Mouse (Mus musculus): ENCODE data around the gene Mpp6. TPM values are rescaled to one million over a fixed set of nuclear protein-coding genes. Genes with fewer than 3 reads are reported as not detected.

Mpp6 gene
- total RNA-seq, 2 experiments from 2014 or later: 147 to 153 TPM

DNA sequence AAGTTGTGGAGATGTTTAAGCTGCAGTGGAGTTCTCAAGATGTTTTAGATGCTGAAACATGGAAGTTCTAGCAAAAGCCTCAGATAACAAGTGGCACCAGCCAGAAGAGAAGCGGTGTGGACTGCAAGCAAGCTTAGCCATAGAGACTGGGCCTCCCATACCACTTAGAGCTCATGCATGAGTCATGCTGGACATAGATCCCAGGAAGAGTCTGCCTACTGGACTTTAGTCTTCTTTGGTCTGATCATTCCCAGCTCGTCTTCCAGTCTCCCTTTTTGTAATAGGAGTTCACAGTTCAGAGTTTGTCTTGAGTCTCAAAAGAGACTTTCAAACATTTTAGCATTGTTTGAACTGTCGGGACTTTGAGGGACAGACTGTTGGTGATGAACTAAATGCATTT is 29.5 kb downstream of the Mpp6 start:
- no peak for DNase-seq (ENCODE audit: low spot score in 2 of 2)

DNA sequence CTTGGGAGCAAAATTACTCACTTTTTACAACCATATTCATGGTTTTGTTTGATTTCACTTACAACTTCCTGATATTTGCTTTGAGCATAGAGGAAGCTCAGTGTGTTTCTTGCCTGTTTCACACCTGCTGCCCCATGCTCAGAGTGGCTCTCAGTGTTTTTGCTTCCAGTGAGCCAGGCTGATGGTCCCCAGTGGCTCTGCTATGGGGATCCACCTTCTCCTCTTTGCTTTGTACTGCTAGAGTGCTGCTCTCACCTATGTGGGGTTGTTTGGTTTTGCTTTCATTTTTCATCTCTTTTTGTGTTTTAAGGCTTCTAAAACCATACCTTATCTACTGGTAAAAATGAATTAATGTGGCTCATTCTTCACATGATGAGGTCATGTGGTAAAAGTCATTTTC is 36.1 kb downstream of the Mpp6 start:
- DNase-seq (ENCODE audit: low spot score in 2 of 2): no peak

- no peak for DNase-seq (ENCODE audit: low spot score in 2 of 2)
Observed at GRCm38 (mm10) chr6:50149378-50149777, 39.3 kb downstream of the Mpp6 start.

GRCm38 (mm10) chr6:50159842-50160241 is 49.8 kb downstream of the Mpp6 start:
- DNase-seq (ENCODE audit: low spot score in 2 of 2): no peak

- DNase-seq (ENCODE audit: low spot score in 2 of 2): no peak
Observed at GRCm38 (mm10) chr6:50163013-50163412, 53.0 kb downstream of the Mpp6 start.

DNA sequence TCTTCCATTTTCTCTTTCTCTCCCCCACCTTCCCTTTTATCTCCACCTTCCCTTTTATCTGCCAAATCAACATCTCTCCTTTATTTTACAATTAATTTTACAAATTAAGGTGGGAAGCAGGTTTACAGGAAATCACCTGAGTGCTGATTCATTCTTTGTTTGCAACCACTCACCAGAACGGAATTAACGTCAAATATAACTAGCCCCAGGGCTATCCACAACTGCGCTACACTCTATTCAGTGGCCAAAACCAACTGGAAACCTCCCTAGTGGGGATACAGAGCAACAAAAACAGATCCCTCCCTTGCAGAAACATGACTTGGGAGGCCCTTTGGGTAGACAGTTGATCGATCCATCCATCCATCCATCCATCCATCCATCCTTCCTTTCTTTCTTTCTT is 58.8 kb downstream of the Mpp6 start:
- DNase-seq (ENCODE audit: low spot score in 2 of 2): no peak

DNA sequence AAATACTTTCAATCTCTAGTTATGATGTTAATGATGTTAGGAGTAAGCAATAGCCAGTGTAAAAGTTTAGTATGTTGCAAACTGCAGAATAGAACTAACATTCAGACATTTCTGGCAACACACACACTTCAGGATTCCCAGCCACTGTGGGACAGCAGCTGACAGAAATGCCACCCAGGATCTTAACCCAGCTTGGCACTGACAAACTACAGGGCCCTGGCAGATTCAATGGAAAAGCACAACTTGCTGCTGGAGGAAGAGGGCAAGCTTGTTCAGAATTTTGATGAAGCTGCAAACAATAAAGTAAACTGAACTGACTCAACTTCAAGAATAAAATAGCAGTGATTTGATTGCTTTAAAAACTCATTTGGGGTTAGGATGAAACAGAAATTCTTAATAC is 59.7 kb downstream of the Mpp6 start:
- no peak for DNase-seq (ENCODE audit: low spot score in 2 of 2)

GRCm38 (mm10) chr6:50175736-50176135 is 65.7 kb downstream of the Mpp6 start:
- no peak for DNase-seq (ENCODE audit: low spot score in 2 of 2)

- peak in 1 of 2 experiments; percentile 24 for DNase-seq (ENCODE audit: low spot score in 2 of 2)
Observed at GRCm38 (mm10) chr6:50180189-50180588, 70.1 kb downstream of the Mpp6 start.

GRCm38 (mm10) chr6:50187955-50188354 is 77.9 kb downstream of the Mpp6 start:
- no peak for DNase-seq (ENCODE audit: low spot score in 2 of 2)

- no peak for DNase-seq (ENCODE audit: low spot score in 2 of 2)
Observed at GRCm38 (mm10) chr6:50189376-50189775, 79.3 kb downstream of the Mpp6 start.

DNA sequence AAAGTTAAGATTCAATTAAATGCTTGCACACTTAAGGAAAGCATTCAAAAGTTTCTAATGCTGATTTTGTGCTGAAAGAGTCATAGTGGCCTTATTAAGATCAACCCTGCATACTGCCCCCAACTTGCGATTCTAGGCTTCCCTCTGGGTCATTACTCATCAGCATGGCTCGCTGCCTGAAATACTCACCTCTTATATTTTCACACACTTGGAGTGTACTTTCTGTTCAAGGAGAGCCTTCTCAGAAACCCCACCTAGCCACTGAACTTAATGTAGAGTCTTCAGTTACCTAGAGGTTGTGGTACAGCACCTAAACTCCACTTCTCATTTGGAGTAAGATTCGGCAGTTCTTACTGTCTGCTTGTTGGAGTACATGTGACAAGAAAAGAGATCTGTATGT is 81.6 kb downstream of the Mpp6 start:
- DNase-seq (ENCODE audit: low spot score in 2 of 2): no peak

GRCm38 (mm10) chr6:50192169-50192568 is 82.1 kb downstream of the Mpp6 start:
- no peak for DNase-seq (ENCODE audit: low spot score in 2 of 2)

GRCm38 (mm10) chr6:50192822-50193221 is 82.8 kb downstream of the Mpp6 start:
- DNase-seq (ENCODE audit: low spot score in 2 of 2): no peak

- no peak for DNase-seq (ENCODE audit: low spot score in 2 of 2)
Observed at GRCm38 (mm10) chr6:50193851-50194250, 83.8 kb downstream of the Mpp6 start.

- DNase-seq (ENCODE audit: low spot score in 2 of 2): no peak
Observed at GRCm38 (mm10) chr6:50204356-50204755, 94.3 kb downstream of the Mpp6 start.

GRCm38 (mm10) chr6:50205093-50205492 is 95.1 kb downstream of the Mpp6 start:
- no peak for DNase-seq (ENCODE audit: low spot score in 2 of 2)

DNA sequence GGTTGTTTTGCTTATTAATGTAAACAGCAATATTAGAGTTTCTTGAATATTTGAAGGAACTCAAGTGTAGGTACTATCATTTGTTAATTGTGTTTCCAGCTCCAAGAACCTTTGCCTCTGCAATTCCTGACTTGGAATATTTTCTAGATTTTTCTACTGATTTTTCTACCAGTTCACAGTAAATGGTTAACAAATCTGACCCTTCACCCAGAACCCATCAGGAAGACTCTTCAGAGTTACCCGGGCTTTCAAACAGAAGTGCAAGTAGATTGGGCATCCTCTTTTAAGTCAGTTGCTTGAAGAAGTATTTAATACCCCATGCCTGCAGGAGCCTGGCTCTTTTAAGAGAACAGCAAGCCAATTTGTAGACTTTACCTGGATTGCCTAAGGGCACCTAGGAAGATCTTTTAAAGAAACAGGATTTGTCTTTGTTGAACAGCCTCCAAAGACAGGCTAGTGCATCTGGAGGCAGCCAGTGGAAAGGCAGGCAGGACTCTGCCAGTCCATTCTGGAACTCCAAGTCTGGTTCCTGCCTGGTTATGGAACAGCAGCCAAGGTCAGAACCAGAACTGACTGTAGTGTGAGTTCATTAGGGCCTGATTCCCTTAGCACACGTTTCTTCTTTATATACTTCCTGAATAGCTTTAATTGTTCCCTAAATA is 104.8 kb downstream of the Mpp6 start:
- no peak for DNase-seq (ENCODE audit: low spot score in 2 of 2)

GRCm38 (mm10) chr6:50215373-50215745 is 105.3 kb downstream of the Mpp6 start:
- DNase-seq (ENCODE audit: low spot score in 2 of 2): no peak

DNA sequence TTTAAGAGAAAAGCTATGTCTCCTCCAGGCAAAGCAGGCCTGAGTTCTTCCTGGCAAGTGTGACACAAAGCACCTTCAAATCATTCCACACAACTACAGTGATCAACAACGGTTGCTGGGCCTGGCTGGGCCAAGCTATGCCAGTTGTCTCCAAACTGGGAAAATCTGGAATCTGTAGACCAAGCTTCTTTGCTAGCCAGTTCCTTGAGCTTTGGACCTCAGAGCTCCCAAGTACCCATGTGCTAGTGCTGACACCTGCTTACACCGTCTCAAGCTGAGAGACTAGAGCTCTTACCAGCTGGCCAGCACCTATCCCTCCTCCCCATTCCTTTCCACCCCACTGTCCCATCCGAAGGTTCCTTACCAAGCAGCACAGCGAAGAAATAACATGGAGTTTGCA is 105.9 kb downstream of the Mpp6 start:
- no peak for DNase-seq (ENCODE audit: low spot score in 2 of 2)

GRCm38 (mm10) chr6:50218628-50219027 is 108.6 kb downstream of the Mpp6 start:
- DNase-seq (ENCODE audit: low spot score in 2 of 2): no peak

DNA sequence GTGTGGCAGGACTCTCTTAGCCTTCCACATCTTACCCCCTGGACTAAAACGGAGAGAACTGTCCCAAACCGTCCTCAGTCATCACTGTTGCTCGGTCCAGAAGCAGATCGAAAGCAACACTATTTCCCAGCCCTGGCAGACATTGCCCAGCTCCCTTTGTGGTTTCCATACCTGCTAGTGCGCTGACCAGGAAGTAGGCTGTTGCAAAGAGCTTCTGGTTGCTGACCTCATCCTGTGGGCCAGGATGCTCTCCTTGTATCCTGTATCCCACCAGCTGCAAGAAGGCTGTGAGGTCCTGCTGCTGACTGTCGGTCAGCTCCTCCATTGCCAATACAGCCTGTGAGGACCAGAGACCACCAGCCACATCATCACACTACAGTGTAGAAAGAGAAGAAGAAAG is 109.0 kb downstream of the Mpp6 start:
- no peak for DNase-seq (ENCODE audit: low spot score in 2 of 2)

DNA sequence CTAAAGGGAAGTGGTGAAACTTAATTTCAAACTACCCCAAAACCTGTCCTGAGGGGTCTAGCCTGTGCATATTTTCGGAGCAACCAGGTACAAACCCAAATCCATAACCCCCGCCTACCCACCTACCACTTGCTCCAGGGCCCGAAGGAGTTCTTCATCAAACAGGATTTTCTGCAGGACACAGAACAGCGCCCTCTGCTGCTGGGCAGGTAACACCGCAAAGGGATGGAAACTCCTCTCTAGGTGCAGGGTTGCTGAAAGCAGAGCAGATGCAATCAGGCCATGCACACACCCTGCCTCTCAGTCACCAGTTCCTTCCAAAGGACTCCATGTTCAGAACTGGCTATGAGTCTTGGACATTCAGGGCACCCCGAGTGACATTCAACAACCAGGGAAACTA is 110.8 kb downstream of the Mpp6 start:
- DNase-seq (ENCODE audit: low spot score in 2 of 2): peak; percentile 30 to 48

GRCm38 (mm10) chr6:50222351-50222750 is 112.3 kb downstream of the Mpp6 start:
- no peak for DNase-seq (ENCODE audit: low spot score in 2 of 2)
